Mouse (Mus musculus) limb, embryonic 12.5 days (tissue): ENCODE results near the gene Nadk2. TPM values are rescaled to one million over a fixed set of nuclear protein-coding genes. Genes with fewer than 3 reads are reported as not detected.

Source experiments
- ATAC-seq: fragments of 200-750 bp; cut with Nextera tagmentation; 2 replicates; pipeline ENCODE4 v1.8.0; 2017; ENCODE audit warnings: low read depth, moderate TSS enrichment; ENCODE audit not compliant: insufficient number of reproducible peaks, insufficient read depth, low FRiP score, low TSS enrichment
- H3K27ac ChIP-seq: fragments of 300-500 bp; sonication (generic); 2 replicates; pipeline ENCODE4 v1.5.1; 2016; ENCODE audit warnings: mild to moderate bottlenecking, moderate library complexity
- H3K27me3 ChIP-seq: fragments of 300-500 bp; sonication (generic); 2 replicates; pipeline ENCODE4 v1.6.1; 2016; ENCODE audit warnings: mild to moderate bottlenecking, moderate library complexity
- H3K36me3 ChIP-seq: fragments of 300-500 bp; sonication (generic); 2 replicates; pipeline ENCODE4 v1.6.1; 2016; ENCODE audit warnings: mild to moderate bottlenecking, moderate library complexity
- H3K4me1 ChIP-seq: fragments of 300-500 bp; sonication (generic); replicated peaks from 2 replicates; pipeline ENCODE4 v1.6.1; 2016
- H3K4me2 ChIP-seq: fragments of 300-500 bp; sonication (generic); 2 replicates; pipeline ENCODE4 v1.6.1; 2016; ENCODE audit warnings: mild to moderate bottlenecking, moderate library complexity
- H3K4me3 ChIP-seq: fragments of 300-500 bp; sonication (generic); replicated peaks from 2 replicates; pipeline ENCODE4 v1.5.1; 2016; ENCODE audit warnings: mild to moderate bottlenecking
- H3K9ac ChIP-seq: fragments of 300-500 bp; sonication (generic); replicated peaks from 2 replicates; pipeline ENCODE4 v1.6.1; 2016; ENCODE audit warnings: mild to moderate bottlenecking, moderate library complexity
- H3K9me3 ChIP-seq: fragments of 300-500 bp; sonication (generic); 2 replicates; pipeline ENCODE4 v1.6.1; 2016; ENCODE audit warnings: mild to moderate bottlenecking, moderate library complexity
- WGBS: fragments of 180-500 bp; shearing (Covaris S2); methylation state at CpG from one replicate; pipeline ENCODE4 v1.1.7; 2016; 5-methylcytosine and 5-hydroxymethylcytosine counted together
- polyA plus RNA-seq: library from polyadenylated mRNA; unstranded; fragments of >200 nt; fragmentation: Nextera tagmentation; extraction: Ambion mirVana; gene quantifications from 2 replicates; pipeline ENCODE4 v1.2.1, GENCODE M21; 2016

Gene Nadk2
- polyA plus RNA-seq, result 33.8 and 34.7 TPM in 2 replicates

- ATAC-seq, result peak; percentile 99
- Histone ChIP-seq H3K4me1 (peaks cover 40% of the 10 kb centered on the region), H3K4me3 (peak within 1 kb of the TSS; percentile 89), H3K4me2 (peak within 1 kb of the TSS; percentile 78), H3K9ac (peak within 1 kb of the TSS; percentile 94), H3K9me3 (no peaks in the 10 kb centered on the region), H3K27me3 (no peaks in the 10 kb centered on the region), H3K36me3 (no peaks in the 10 kb centered on the region), H3K27ac (peak within 1 kb of the TSS; percentile 94)
- WGBS, result under 1% methylated on average over 44 of the region's 54 CpGs
Observed at GRCm38 (mm10) chr15:9070912-9071555, at the start of gene Nadk2. Gene Nadk2, plus strand, starts transcription at chr15:9071260.

- Histone ChIP-seq H3K27me3 (no peaks in the 10 kb centered on the region), H3K9ac (no peak overlapping the region), H3K4me3 (no peak overlapping the region), H3K27ac (no peak overlapping the region), H3K4me1 (no peaks in the 10 kb centered on the region), H3K36me3 (no peaks in the 10 kb centered on the region), H3K4me2 (no peak overlapping the region), H3K9me3 (no peaks in the 10 kb centered on the region)
- no peak for ATAC-seq
Observed at GRCm38 (mm10) chr15:9055704-9056103, 15.4 kb upstream of the Nadk2 start.

- WGBS, result 84% methylated on average over 2 of the region's 2 CpGs
- no peak overlapping the region for H3K27ac ChIP-seq
Observed at GRCm38 (mm10) chr15:9059856-9060255, 11.2 kb upstream of the Nadk2 start.

GRCm38 (mm10) chr15:9061150-9061882 is 9.7 kb upstream of the Nadk2 start:
- no peak for ATAC-seq

More at GRCm38 (mm10) chr15:9059856-9060255, 11.2 kb upstream of the Nadk2 start:
- no peaks in the 10 kb centered on the region for H3K4me1 ChIP-seq
- no peaks in the 10 kb centered on the region for H3K27me3 ChIP-seq
- no peaks in the 10 kb centered on the region for H3K9me3 ChIP-seq
- no peaks in the 10 kb centered on the region for H3K36me3 ChIP-seq
- ATAC-seq, result no peak
- no peak overlapping the region for H3K9ac ChIP-seq
- no peak overlapping the region for H3K4me2 ChIP-seq
- no peak overlapping the region for H3K4me3 ChIP-seq

GRCm38 (mm10) chr15:9068881-9069280 is 2.2 kb upstream of the Nadk2 start:
- H3K27me3 ChIP-seq, result no peaks in the 10 kb centered on the region
- no peaks in the 10 kb centered on the region for H3K9me3 ChIP-seq
- H3K4me2 ChIP-seq, result no peak overlapping the region
- H3K4me3 ChIP-seq, result no peak overlapping the region
- ATAC-seq, result no peak
- H3K4me1 ChIP-seq, result peaks cover 23% of the 10 kb centered on the region
- no peak overlapping the region for H3K9ac ChIP-seq
- 79% methylated on average over 4 of the region's 4 CpGs for WGBS
- no peak overlapping the region for H3K27ac ChIP-seq
- H3K36me3 ChIP-seq, result no peaks in the 10 kb centered on the region

More at GRCm38 (mm10) chr15:9061150-9061882, 9.7 kb upstream of the Nadk2 start:
- Histone ChIP-seq H3K27ac (no peak overlapping the region), H3K4me2 (no peak overlapping the region), H3K9me3 (no peaks in the 10 kb centered on the region), H3K4me3 (no peak overlapping the region), H3K4me1 (no peaks in the 10 kb centered on the region), H3K9ac (no peak overlapping the region), H3K36me3 (no peaks in the 10 kb centered on the region), H3K27me3 (no peaks in the 10 kb centered on the region)
- 82% methylated on average over 7 of the region's 7 CpGs for WGBS

GRCm38 (mm10) chr15:9070353-9070752 is 707 bp upstream of the Nadk2 start:
- Histone ChIP-seq H3K4me2 (peak overlapping the region; percentile 78), H3K9me3 (no peaks in the 10 kb centered on the region), H3K36me3 (no peaks in the 10 kb centered on the region), H3K27ac (peak overlapping the region; percentile 94), H3K27me3 (no peaks in the 10 kb centered on the region), H3K4me1 (peaks cover 36% of the 10 kb centered on the region), H3K9ac (peak overlapping the region; percentile 82), H3K4me3 (peak overlapping the region; percentile 89)
- under 1% methylated on average over 3 of the region's 3 CpGs for WGBS
- peak; percentile 27; the same call in 1 of the 2 replicates for ATAC-seq

- H3K9me3 ChIP-seq, result no peaks in the 10 kb centered on the region
- no peaks in the 10 kb centered on the region for H3K27me3 ChIP-seq
- peak overlapping the region; percentile 94 for H3K27ac ChIP-seq
- peaks cover 40% of the 10 kb centered on the region for H3K4me1 ChIP-seq
- H3K9ac ChIP-seq, result peak overlapping the region; percentile 94
- H3K4me3 ChIP-seq, result peak overlapping the region; percentile 89
- WGBS, result under 1% methylated on average over 62 of the region's 66 CpGs
- H3K4me2 ChIP-seq, result peak overlapping the region; percentile 64
- ATAC-seq, result peak; percentile 22
- no peaks in the 10 kb centered on the region for H3K36me3 ChIP-seq
Observed at GRCm38 (mm10) chr15:9071556-9072544, 790 bp downstream of the Nadk2 start.

GRCm38 (mm10) chr15:9072630-9073029 is 1.6 kb downstream of the Nadk2 start:
- Histone ChIP-seq H3K4me1 (peaks cover 40% of the 10 kb centered on the region), H3K27ac (peak overlapping the region; percentile 94; the same call in 1 of the 2 replicates), H3K4me3 (peak overlapping the region; percentile 89), H3K4me2 (peak overlapping the region; percentile 64), H3K27me3 (no peaks in the 10 kb centered on the region), H3K9me3 (no peaks in the 10 kb centered on the region), H3K36me3 (no peaks in the 10 kb centered on the region), H3K9ac (peak overlapping the region; percentile 94; the same call in 1 of the 2 replicates)
- 45% methylated on average over 5 of the region's 5 CpGs for WGBS
- ATAC-seq, result no peak

GRCm38 (mm10) chr15:9073067-9073608 is 2.1 kb downstream of the Nadk2 start:
- Histone ChIP-seq H3K27me3 (no peaks in the 10 kb centered on the region), H3K9me3 (no peaks in the 10 kb centered on the region), H3K4me2 (peak overlapping the region; percentile 64), H3K9ac (no peak overlapping the region), H3K36me3 (no peaks in the 10 kb centered on the region), H3K4me1 (peaks cover 40% of the 10 kb centered on the region), H3K4me3 (peak overlapping the region; percentile 89), H3K27ac (no peak overlapping the region)
- no peak for ATAC-seq
- 47% methylated on average over 12 of the region's 12 CpGs for WGBS

GRCm38 (mm10) chr15:9073684-9074083 is 2.6 kb downstream of the Nadk2 start:
- Histone ChIP-seq H3K27me3 (no peaks in the 10 kb centered on the region), H3K27ac (no peak overlapping the region), H3K9me3 (no peaks in the 10 kb centered on the region), H3K36me3 (no peaks in the 10 kb centered on the region), H3K4me2 (peak overlapping the region; percentile 64), H3K9ac (no peak overlapping the region), H3K4me3 (0 out of 2 replicates have a peak overlapping the region, but pooled peaks have one; percentile 12), H3K4me1 (peaks cover 40% of the 10 kb centered on the region)
- WGBS, result 80% methylated on average over 5 of the region's 5 CpGs
- ATAC-seq, result no peak
